Mouse (Mus musculus): ENCODE results near the gene Sorcs3.

Sorcs3 gene

DNA sequence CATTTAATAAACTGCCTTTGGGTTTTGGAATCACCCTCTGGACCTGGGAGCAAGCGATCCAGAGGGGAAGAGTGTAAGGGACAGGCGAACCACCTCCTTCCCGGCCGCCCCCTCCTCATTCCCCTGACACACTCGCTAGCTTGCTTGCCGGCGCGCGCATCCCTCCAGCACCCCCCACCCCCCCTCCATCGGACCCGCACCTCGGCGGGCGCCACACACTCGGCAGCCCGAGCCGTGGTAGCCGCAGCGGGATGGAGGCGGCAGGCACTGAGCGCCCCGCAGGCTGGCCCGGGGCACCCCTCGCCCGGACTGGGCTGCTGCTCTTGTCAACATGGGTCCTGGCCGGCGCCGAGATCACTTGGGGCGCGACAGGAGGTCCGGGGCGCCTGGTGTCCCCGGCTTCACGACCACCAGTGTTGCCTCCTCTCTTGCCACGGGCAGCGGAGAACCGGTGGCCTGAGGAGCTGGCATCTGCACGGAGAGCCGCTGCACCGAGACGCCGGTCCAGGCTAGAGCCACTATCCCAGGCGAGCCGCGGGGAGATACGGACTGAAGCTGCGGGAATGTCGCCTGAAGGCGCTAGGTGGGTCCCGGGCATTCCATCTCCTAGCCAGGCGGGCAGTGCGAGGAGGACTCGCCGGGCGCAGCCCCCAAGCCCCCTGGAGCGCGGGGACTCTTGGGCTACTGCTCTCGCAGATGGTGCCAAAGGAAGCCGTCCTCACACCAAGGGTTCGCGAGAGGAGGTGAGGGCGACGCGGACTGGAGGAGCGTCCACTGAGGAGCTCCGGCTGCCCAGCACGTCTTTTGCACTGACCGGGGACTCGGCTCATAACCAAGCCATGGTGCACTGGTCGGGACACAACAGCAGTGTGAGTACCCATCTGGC is at the start of gene Sorcs3:
Sorcs3 (plus strand) TSS at position 97 of the 886 bp plus-strand sequence.
- DNase-seq, result peak; percentile 33

DNA sequence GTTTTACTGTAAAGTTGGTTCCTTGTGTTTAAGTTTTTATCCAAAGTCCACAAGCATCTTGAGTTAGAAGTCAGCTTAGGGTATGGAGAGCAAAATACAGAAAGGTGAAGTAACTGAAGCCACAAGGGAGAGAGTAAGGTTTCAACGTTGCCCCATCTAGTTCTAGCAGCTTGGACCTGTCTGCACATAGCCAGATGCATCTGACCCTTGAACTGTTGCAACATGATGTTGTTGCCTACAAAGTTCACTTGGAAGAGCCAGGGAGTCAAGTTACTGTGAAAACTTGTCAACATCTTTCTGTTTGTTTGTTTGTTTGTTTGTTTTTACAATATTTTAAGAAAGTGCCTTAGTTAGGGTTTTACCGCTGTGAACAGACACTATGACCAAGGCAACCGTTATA is 40.5 kb upstream of the Sorcs3 start:
- no peak for DNase-seq

DNA sequence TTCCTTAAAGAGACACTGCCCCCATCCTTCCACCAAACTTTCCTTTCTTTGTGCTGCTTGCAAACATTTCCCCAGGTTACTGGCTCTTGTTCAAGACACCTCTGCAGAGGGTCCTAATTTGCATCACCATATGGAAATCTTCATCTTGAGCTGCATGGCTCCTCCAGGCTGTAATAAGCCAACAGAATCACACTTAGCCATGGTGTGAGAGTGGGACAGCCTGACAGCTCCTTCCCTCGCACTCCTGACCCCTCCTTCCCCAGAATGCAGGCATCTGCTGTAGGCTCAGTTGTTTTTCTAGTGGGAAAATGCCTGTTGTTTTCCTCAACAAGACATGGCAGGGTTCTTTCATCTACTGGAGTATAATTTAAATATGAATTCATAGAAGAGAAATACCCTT is 38.7 kb upstream of the Sorcs3 start:
- DNase-seq, result no peak

DNA sequence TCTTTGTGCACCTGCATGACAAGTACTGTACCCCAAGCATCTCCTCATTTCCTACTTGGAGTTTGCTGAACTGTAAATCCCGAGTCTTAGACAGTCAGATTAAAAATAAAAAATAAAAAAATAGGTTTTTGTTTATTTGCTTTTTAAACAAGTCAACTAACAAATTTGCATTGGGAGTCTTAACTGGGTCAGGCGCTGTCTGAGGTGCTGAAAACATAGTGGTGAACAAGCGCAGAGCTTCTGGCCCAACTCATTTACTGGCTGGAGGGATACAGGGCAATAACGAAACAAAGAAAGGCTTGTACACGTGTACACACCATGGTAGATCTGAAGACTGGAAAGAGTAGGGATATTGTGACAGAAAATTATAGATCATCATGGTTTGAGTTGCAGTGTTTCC is 37.5 kb upstream of the Sorcs3 start:
- DNase-seq, result no peak

DNA sequence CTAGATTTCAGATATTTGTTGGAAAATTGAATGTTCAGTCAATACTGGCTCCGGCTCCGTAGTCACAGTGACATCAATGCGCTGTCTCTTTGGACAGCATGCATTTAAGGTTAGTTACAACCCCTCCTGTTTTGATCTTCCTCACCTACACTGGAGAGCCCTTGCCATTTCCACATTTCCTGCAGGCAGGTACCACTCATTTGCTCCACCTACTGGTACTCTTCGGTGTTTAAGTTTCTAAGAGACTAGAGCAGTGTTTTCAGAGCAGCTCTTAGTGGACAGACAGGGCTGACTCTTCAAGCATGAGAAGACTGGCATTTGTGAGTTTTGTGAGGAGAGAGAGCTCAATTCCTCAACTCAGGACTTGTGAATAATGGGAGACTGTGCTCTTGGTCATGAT is 31.1 kb upstream of the Sorcs3 start:
- DNase-seq, result no peak

DNA sequence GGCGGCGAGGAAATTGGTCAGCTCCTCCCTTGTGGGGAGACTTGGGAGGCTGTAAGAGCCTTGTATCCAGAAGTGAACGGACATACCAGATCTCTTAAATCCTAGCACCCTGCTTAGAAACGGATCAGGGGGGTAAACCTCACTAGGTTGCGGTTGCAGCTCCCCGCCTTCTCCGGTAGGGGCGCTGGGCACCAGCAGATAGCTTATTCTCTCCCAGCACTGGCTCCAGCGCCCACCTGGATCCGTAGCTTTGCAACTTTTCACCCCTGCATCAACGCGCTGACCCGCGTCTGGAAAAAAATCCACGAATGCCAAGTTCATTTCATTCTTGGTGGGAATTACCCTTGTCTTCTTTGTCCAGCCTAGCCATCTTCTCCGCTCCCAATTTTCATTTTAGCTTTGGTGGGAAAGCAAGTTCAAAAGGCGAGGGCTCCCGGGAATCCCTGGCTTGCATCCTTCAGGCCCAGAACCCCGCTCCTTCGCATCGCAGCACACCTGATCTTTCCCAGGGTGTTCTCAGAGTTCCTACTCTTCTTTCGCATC is 1.8 kb upstream of the Sorcs3 start:
- peak; percentile 86 for DNase-seq

DNA sequence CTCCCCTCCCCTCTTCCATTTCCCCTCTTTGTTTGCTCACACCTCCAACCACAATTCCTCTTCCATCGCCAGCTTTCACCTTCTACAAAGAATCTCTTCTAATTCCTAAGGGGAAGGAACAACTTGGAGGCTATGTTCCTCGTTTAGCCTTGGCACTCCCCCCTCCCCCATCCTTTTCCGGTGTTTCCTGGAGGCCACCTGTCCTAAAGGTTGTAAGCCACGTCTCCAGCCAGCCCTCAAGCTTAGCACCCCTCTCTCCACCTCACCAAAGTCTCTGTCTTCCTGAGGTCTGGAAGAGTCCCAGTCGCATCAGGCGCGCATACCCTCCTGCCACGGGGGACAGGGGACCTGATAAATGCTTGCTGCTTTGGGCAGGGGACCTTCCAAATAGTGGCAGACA is 1.3 kb upstream of the Sorcs3 start:
- DNase-seq, result peak; percentile 4

DNA sequence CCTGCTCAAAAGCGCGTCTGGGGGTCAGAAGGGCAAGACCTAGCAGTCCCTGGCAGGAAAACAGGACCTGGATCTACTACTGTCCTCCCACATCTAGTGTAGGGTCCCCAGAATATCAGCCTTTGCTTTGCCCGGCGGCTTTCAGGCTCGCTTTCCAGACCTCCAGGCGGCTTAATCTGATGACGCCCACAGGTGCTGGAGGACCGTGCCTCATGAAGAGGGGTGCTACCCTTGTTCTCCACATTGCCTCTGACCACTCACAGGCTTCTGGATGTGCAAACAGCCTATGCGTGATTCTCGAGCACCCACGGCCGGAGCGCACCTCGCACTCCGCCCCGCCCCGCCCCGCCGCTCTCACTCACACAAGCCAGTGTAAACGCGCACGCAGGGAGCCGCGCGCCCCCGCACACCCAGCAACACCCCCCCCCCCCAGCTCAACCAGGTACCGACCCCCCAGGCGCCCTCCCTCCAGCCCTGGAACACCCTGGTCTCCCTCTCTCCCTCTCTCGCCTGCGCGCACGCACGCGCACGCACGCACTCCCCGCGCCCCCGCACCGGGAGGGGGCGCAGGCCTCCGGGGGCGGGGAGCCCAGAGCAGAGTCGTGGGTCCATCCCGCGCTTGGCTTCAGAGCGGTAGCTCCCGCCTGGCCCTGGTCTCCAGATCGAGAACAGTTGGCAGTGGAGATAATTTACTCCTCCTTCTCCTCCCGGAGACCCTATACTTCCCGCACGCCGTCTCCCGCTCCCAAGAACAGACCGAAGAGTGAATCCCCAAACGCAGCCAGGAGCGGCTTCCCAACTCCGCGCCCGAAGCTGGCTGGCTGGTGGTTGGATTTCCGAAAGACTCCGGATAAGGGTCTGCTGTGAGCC is 698 bp upstream of the Sorcs3 start:
- peak; percentile 54 for DNase-seq

DNA sequence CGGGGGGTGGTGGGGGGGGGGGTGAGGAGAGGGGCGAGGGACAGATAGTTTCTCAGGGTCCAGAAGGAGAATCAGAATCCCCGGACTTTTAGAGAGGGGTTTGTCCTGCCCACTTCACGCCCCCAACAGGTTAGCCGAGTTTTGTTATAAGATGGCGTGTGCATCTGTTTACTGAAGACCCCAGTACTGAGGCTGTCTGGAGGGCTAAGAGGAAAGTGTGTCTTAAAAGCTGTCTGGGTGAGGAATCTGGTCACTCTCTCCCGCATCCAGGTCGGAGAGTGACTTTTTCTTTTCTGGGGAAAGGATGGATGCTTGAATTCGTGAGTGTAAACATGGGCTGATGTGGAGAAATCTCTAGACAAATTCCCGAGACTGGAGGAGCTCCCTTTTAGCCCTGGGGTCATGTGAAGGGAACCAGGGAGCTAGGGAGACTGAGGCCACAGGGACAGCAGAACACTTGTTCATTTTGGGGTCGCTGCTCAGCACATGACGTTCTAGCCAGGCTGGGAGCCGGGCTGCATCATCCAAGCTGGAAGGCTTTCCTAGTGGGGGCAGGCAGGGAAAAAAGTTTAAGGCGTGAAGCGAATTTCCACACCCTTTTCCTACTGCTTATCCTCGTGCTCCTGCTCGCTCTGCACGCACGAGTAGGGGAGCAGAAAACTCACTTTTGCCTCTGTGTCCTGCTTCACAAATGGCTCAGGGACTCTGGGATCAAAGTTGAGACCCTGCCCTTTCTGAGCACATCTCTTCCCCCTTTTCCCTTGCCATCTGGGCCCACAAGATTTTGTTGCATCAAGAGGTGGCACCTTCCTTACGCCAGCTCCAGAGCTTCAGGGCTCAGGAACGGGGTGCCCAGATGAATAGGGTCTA is 1.3 kb downstream of the Sorcs3 start:
- DNase-seq, result peak; percentile 9

DNA sequence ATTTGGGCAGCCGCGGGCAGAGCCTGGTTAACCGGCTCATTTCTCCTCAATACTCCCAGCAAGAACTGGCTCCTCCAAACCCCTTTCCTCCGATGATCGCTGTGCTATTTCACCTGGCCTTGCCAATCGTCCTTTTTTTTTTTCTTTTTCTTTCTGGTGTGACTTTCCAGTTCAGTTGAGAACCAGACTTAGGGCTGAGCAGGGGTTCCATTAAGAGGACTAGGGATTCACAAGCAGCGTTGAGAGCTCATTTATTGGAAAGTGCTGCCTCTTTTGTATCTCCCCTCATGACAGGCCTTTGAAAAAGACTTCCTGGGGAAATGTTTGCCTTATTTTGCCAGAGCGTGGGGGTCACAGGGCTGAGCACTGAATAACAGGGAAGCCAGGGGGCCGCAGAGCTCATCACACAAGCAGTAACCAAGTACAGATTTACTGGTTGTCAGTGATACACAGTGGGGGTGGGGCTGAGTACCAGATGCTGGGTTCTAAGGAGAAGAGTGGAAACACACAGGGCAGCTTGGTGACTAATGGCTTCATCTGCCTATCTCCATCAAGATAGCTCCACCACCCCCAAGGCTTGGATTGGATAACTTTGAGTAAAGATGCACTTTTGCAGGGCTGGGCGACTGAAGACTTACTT is 2.0 kb downstream of the Sorcs3 start:
- DNase-seq, result peak; percentile 21

DNA sequence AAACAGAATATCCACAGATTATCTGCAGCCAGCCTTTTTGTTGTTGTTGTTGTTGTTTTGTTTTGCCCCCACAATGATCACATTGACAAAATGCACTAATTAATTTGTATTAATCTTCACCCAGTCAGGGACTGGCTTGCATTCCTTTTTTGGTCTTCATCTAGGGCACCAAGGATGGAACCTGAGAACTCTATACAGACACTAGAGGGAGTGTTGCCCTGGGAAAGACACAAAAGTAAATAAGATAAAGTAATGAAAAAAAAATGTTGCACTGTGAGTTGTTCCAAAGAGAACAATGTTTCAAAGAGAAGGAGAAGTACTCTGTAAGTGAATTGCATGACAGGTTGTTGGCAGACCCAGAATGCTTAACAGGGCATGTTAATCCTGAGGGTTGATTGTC is 9.6 kb downstream of the Sorcs3 start:
- no peak for DNase-seq

DNA sequence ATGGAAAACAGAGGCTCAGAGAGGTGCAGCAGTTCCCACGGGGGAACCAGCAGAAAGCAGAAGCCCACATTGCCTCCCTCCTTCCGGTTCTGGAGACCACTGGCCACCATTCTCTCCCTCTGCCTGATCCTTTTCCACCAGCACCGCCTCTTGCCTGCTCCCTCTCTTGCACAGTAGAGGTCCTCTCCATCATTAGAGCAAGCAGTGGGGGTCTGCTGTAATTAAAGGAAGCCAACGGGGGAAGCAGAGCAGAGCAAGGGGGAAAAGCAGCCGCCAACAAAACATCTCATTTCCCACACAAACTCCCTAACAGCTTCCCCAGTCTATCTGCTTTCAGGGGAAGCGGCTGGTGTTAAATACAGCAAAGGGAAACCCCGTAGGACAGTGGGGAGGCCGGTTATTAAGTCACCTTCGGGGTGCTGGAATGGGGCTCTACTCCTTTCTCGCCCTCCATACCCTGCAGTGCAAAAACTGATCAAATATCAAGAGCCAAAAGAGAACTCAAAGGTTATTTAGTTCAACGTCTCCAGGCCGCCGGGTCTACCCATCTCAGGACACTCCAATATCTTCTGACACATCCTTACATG is 32.1 kb downstream of the Sorcs3 start:
- no peak for DNase-seq

DNA sequence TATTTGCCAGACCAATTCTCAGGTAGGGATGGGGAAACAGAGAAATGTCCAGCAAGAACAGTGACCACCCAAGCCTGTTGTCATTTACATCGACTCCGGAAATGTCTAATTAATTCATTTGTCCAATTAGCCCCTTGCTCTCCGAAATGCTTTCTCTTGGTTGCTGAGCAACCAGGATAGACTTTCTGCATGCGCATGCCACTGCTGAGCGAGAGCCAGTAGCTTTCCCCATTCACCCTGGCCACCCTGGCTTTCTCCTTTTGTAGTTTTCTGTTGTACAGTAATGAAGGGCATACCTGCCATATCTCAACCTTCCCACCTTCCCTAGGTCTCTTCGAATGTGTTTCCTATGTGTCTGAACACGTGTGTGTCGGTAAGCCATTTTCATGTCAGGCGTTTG is 32.6 kb downstream of the Sorcs3 start:
- no peak for DNase-seq

DNA sequence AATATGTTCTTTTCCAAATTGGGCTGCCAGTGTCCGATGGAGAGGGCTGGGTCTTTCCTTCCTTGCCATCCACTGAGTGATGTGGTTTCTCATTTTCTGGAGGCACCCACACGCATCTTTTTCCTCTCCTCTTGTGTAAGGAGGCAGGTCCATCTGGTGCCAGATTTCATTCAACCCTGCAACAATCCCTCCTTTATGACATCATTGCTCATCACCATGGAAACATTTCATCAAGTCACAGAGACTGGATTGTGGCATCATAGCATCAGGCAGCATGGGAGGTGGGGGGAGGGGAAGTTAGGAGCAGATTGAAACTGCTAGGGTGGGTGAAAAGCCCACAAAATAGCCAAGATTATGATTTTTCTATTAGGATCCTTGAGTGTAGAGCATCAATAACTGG is 35.1 kb downstream of the Sorcs3 start:
- DNase-seq, result no peak

DNA sequence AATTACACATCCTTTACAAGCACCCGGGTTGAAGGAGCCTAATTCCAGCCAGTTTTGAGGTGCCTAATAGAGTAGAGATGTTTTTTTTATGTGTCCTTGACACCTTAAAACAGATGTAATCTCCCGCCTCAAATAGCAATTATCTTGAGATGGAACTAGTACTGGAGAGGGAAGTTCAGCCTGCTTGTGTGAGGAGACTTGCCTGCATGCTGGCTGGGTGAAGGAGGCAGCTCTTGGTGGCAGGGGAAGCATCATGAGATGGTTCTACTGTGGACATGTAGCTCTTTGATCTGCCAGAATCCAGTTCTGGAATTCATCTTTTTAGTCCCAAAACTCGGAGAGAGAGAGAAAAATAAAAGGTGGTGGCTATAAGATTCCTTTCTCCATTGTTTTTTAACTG is 38.2 kb downstream of the Sorcs3 start:
- DNase-seq, result no peak

DNA sequence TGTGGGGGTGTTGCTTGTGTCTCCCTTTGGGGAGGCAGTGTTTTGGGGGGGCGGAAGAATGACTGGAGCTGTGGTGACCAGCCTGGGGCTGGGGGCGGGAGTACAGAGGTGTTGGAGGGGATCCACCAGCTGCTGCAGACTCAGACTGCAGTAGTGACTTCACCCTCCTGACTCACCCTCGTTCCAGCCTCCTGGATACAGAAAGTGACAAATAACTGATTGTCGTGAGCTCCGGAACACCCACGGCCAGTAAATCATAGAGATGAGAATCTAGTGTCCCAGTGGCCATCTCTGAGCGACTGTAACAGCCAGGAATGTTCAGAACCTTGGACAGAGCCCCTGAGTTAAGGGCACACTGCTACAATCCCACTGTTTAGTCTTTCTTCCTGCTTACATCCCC is 53.4 kb downstream of the Sorcs3 start:
- DNase-seq, result no peak

DNA sequence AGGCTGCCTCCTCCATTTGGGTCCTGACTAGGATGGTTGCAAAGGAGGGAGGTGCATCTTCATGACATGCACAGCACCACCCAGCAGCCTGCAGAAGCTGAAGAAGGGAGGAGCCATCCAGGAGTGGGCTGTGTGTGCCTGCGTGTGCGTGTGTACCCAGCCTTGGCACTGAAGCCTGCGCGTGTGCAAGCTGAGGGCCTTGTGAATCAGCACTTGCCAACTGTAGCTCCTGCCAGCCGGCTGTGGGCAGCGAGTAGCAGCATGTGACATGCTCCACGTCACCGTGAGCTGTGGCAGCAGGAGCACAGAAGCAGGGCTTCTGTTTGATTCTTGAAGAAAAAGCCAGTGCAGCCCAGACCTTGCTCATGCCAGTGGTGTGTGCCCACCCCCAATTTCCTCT is 54.8 kb downstream of the Sorcs3 start:
- peak; percentile 72 for DNase-seq

DNA sequence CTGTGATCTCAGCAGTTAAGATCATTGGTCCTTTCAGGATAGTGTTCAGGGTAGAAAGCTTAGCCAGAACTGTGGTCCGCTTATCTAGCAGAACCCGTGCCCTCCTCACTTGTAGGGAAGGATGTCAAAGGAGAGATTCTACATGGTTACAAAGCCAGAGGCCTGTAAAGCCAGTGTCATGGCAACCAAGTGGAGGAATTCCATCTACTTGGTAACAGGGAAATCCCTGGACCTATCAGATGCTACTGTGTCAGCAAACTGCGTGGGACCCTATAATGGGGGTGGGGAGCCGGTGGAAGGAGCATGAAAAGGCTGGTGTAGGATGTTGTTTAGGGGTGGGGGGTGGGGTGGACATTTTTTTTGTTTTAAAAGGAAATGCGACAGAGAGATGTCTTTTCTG is 57.9 kb downstream of the Sorcs3 start:
- DNase-seq, result no peak

DNA sequence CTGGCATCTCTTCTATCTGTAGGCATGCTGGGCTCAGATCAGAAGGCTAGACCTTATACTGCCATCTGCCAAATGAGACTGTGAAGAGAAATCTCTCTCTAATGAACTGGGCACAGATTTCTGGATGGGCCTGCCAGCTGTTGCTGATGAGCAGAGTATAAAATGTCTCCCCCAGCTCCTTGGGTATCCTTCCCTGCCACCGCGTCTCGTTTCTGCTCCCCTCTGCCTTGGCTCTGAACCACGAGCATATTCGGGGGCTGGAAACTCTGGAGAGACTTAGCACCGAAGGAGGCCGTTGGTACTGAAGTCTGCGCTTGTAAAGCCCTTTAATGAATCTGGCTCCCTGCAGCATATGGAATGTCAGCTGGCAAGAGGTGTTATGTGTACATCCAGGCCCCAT is 74.4 kb downstream of the Sorcs3 start:
- DNase-seq, result no peak

DNA sequence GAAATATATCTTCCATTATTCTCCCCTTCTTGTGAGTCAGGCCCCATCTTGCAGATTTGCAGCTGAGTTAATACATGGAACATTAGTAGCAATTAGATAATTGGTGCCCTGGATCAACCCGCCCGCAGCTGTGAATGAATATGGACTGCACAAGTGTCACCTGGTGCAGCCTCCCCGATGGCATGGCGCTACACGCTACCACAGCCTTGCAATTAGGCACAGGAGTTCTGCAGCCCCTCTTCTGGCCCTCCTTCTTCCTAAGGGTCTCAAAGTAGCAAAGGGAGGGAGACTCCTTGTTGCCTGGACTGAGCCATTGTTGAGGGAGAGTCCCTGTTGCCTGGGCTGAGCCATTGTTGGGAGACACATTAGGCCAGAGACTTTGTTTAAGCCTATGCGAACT is 76.4 kb downstream of the Sorcs3 start:
- DNase-seq, result no peak

DNA sequence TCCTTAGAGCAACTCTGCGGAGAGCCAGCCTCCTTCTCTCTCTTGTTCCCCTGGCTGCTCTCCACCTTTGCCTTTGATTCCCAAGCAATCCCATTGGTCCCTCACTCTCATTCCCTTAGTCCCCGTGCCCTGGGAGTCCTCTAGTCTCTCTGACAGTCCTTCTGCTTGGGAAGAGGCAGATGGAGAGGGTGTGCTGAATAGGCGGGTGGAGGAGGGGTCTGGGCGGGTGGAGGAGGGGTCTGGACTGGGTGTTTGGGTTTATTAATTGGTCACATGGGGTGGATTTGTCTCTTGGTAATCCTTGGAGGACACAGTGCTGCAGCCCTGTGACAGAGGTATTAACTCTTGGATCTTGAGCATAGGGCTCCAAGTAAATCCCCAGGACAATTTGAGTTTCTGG is 77.4 kb downstream of the Sorcs3 start:
- DNase-seq, result no peak

Data from right cerebral cortex, postnatal 14 days (tissue).